Mouse (Mus musculus) ES-CJ7 (cell line): Measurements from ENCODE around the gene Irf6.

Source experiments
- DNase-seq: peaks from one replicate; pipeline ENCODE4 v3.0.0; 2011; ENCODE audit warnings: low read depth, low spot score

Irf6 gene

DNA sequence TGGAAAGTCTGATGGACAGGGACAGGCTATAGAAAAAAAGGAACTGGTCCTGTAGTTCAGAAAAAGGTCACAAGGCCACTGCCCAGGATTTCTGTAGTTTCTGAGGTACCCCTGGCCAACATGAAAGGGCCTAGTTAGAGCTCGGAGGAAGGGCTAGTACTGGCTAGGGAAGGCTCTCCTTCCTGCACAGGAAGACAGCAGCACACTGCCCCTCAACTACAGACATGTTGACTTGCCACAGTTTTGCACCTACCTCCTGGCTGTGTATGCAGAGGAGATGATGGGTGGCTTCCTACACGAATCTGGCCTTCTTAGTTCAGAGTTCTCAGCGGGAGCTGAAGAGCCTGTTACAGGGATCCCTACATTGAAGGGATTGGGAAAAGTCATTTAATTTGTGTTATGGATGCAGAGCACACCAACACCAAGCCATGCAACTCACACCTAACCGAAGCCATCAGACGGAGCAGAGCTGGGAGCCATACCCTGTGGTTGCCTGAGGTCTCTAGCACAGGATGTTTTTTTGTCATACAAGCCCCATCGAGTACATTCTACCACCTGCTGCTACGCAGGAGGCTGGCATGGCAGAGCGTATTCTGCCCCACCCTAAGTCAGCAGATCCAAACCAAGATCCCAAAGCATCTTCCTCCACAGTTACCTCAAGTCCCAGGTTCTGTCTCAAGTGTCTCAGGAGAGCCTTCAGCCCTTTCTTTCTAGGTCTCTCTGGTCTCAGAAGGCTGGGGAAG lies 47.9 kb downstream of the Irf6 start:
- DNase-seq, result no peak

GRCm38 (mm10) chr1:193201383-193201778 lies 48.5 kb downstream of the Irf6 start, which contains the start of gene Traf3ip3:
Gene Traf3ip3, minus strand, starts transcription at chr1:193201703.
- no peak for DNase-seq

DNA sequence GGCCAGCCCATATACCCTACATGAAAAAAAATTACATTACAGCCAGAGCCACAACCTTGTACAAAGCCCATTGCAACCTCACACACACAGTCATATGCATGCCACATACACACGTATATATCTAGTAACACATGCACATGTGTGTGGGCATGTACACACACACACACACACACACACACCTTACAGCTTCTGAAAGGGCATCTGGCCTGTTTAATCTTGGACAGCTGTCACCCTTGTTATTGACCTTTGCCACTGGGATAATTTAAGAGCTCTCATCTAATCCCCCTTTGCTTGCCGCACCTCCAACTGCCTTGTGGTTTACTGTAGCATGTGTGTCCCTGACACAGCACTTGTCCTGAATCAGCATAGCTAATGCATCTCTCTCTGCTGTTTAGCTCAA lies 50.9 kb downstream of the Irf6 start:
- DNase-seq, result no peak

DNA sequence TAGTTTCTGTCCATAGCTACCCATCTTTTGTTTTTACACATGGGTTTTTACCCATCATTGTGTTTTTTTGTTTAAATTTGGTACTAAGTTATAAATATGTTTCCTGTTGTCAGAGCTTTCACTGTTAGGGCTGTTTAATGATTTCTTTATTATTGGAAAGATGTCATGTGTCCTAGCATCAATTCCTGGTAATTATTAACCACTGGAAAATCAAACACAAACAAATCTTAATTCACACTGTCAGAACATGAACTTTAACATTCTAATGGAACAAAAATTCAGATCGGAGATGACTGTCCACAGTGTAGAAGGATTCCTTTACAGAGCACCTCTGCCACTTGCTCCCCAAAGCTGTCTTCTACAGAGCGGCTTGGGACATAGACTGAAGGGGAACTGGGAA lies 52.5 kb downstream of the Irf6 start:
- DNase-seq, result no peak

DNA sequence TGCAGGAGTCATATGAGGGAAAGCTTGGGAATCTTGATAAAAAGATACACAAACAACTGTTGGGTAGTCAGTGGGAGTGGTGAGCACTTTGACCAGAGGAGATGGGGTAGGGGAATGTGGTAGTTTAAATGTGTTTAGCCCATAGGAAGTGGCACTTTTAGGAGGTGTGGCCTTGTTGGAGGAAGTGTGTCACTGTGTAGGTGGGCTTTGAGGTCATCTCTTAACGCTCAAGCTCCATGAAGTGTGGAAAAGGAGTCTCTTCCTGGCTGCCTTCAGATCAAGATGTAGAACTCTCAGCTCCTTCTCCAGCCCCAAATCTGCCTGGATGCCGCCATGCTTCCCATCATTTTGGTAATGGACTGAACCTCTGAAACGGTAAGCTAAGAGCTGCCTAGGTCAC lies 54.6 kb downstream of the Irf6 start, which contains the start of gene Lamb3:
TSS of gene Lamb3 (plus strand) at position 197 of the 400 bp plus-strand sequence.
- no peak for DNase-seq

DNA sequence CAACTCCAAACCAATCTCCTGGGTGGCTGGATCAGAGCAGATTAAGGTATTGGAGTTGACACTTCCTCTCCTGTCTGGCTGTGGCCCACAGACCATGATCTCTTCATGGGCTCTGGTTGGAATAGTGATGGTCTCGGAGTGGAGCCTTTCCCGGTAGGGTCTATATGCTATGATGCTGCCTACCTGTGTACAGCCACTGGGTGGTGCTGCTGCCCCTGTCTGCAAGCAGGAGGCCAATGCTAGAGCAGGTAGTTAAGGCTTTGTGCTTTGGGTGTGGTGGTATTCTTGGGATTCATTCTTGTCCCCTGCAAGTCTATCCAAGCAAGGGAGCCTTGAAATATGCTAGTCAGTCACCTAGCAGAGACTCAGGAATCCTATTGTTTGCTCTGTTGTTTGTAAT lies 55.3 kb downstream of the Irf6 start:
- DNase-seq, result peak; percentile 78

- no peak for DNase-seq
Observed at GRCm38 (mm10) chr1:193211371-193211770, 58.5 kb downstream of the Irf6 start.

DNA sequence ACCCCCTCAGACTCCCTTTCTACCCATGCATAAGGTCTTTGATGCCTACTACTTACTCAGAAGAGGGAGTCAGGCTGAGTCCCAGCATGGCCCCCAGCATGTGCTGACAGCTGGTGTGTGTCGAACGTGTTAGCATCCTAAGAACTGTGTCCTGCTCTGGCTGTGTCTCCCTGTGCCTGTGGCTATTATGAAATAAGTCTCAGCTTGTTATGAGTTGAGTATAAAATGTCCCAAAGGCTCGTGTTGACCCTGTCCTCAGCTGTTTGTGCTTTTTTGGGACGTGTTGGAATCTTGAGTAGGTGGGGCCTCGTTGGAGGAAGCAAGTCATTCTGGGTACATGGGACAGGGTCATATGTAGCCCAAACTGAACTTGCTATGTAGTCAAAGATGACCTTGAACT lies 61.1 kb downstream of the Irf6 start:
- no peak for DNase-seq

DNA sequence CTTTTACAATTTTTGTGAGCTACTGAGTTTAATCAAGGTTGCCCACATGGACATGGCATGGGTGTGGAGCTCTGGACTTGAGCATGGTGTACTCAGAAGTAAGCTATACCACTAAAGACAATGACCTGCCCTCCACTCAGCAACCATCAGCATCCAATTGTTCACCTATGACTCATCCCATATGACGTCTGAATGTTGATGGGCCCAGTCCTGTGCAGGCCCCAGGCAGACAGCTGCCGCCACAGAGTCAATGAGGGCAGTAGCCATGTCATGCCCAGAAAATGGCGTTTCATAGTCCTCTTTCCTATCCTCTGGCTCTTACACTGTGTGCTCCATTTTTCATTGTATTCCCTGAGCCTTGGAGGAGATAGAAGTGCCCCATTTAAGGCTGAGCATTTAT lies 63.1 kb downstream of the Irf6 start:
- DNase-seq, result no peak

- no peak for DNase-seq
Observed at GRCm38 (mm10) chr1:193220408-193220807, 67.5 kb downstream of the Irf6 start.
